Mouse (Mus musculus) limb, embryonic 12.5 days (tissue): ENCODE data around the gene Tmem265. TPM values are rescaled to one million over a fixed set of nuclear protein-coding genes. Genes with fewer than 3 reads are reported as not detected.
A peak's percentile ranks its signal among the peaks of the same experiment; 100 is the strongest.

ENCODE experiments used
- ATAC-seq: fragments of 200-750 bp; cut with Nextera tagmentation; 2 replicates; pipeline ENCODE4 v1.8.0; 2017; ENCODE audit warnings: low read depth, moderate TSS enrichment; ENCODE audit not compliant: insufficient number of reproducible peaks, insufficient read depth, low FRiP score, low TSS enrichment
- H3K27ac ChIP-seq: fragments of 300-500 bp; sonication (generic); 2 replicates; pipeline ENCODE4 v1.5.1; 2016; ENCODE audit warnings: mild to moderate bottlenecking, moderate library complexity
- H3K27me3 ChIP-seq: fragments of 300-500 bp; sonication (generic); 2 replicates; pipeline ENCODE4 v1.6.1; 2016; ENCODE audit warnings: mild to moderate bottlenecking, moderate library complexity
- H3K36me3 ChIP-seq: fragments of 300-500 bp; sonication (generic); 2 replicates; pipeline ENCODE4 v1.6.1; 2016; ENCODE audit warnings: mild to moderate bottlenecking, moderate library complexity
- H3K4me1 ChIP-seq: fragments of 300-500 bp; sonication (generic); replicated peaks from 2 replicates; pipeline ENCODE4 v1.6.1; 2016
- H3K4me2 ChIP-seq: fragments of 300-500 bp; sonication (generic); 2 replicates; pipeline ENCODE4 v1.6.1; 2016; ENCODE audit warnings: mild to moderate bottlenecking, moderate library complexity
- H3K4me3 ChIP-seq: fragments of 300-500 bp; sonication (generic); replicated peaks from 2 replicates; pipeline ENCODE4 v1.5.1; 2016; ENCODE audit warnings: mild to moderate bottlenecking
- H3K9ac ChIP-seq: fragments of 300-500 bp; sonication (generic); replicated peaks from 2 replicates; pipeline ENCODE4 v1.6.1; 2016; ENCODE audit warnings: mild to moderate bottlenecking, moderate library complexity
- H3K9me3 ChIP-seq: fragments of 300-500 bp; sonication (generic); 2 replicates; pipeline ENCODE4 v1.6.1; 2016; ENCODE audit warnings: mild to moderate bottlenecking, moderate library complexity
- WGBS: fragments of 180-500 bp; shearing (Covaris S2); methylation state at CpG from one replicate; pipeline ENCODE4 v1.1.7; 2016; 5-methylcytosine and 5-hydroxymethylcytosine counted together
- polyA plus RNA-seq: library from polyadenylated mRNA; unstranded; fragments of >200 nt; fragmentation: Nextera tagmentation; extraction: Ambion mirVana; gene quantifications from 2 replicates; pipeline ENCODE4 v1.2.1, GENCODE M21; 2016

Gene Tmem265
- 5.3 and 8.1 TPM in 2 replicates for polyA plus RNA-seq

- Histone ChIP-seq H3K27me3 (no peaks in the 10 kb centered on the region), H3K9me3 (no peaks in the 10 kb centered on the region), H3K27ac (no peak within 1 kb of the TSS), H3K4me3 (no peak within 1 kb of the TSS), H3K9ac (no peak within 1 kb of the TSS), H3K4me2 (no peak within 1 kb of the TSS), H3K36me3 (peaks cover 88% of the 10 kb centered on the region), H3K4me1 (no peaks in the 10 kb centered on the region)
- 92% methylated on average over 5 of the region's 5 CpGs for WGBS
- ATAC-seq, result no peak
Measured at GRCm38 (mm10) chr7:127561340-127561858, at the start of gene Tmem265. TSS of gene Tmem265 (plus strand) at chr7:127561390.

GRCm38 (mm10) chr7:127511808-127512230 is 49.4 kb upstream of the Tmem265 start, which contains the start of gene Srcap:
TSS of gene Srcap (plus strand) at chr7:127511983.
- Histone ChIP-seq H3K4me1 (peaks cover 15% of the 10 kb centered on the region), H3K9me3 (no peaks in the 10 kb centered on the region), H3K9ac (peak within 1 kb of the TSS; percentile 88), H3K4me2 (peak within 1 kb of the TSS; percentile 64), H3K27ac (peak within 1 kb of the TSS; percentile 97), H3K27me3 (no peaks in the 10 kb centered on the region), H3K4me3 (peak within 1 kb of the TSS; percentile 64), H3K36me3 (peaks cover 28% of the 10 kb centered on the region)
- peak; percentile 98 for ATAC-seq
- under 1% methylated on average over 37 of the region's 37 CpGs for WGBS

DNA sequence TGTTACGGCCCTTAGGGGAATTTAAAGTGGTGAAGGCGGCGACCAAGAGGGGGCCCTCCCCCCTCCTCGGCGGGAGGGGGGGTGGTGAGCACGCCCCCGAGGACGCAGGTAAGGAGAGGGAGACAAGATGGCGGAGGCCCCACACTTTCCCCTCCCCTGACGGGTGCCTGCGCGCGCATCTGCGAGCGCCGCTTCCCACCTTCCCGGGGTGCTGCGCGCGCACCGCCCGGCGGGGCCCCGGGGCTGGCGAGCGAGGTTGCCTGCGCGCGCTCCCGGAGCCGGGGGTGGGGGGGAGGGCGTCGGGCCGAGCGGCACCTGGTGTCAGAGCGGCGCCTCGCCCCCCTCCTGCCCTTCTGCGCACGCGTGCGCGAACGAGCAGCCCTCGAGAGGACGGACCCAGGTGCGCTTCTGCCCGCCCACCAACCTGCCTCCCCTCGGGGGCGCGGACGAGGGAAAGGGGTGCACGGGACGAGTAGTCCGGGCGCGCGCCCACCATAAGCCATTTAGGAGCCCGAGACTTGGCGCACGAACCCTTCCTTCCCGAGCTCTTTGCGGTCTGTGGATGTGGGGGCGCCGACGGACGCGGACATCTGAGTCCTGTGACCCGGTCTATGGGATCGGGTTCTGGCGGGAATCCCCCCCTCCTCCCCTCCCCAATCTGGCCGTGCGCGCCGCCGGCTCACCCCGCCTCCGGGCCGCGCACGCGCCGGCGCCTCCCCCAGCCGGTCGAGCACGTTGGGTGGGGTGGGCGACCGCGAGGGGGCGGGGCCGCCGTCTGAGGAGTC is 48.8 kb upstream of the Tmem265 start:
- under 1% methylated on average over 91 of the region's 93 CpGs for WGBS
- peak; percentile 82 for ATAC-seq
- H3K4me3 ChIP-seq, result peak overlapping the region; percentile 64
- H3K9ac ChIP-seq, result peak overlapping the region; percentile 88
- H3K36me3 ChIP-seq, result peaks cover 34% of the 10 kb centered on the region
- peak overlapping the region; percentile 97 for H3K27ac ChIP-seq
- no peaks in the 10 kb centered on the region for H3K27me3 ChIP-seq
- H3K4me1 ChIP-seq, result peaks cover 15% of the 10 kb centered on the region
- peak overlapping the region; percentile 64 for H3K4me2 ChIP-seq
- H3K9me3 ChIP-seq, result no peaks in the 10 kb centered on the region

- peak overlapping the region; percentile 64 for H3K4me3 ChIP-seq
- H3K4me1 ChIP-seq, result peaks cover 15% of the 10 kb centered on the region
- H3K27ac ChIP-seq, result peak overlapping the region; percentile 97
- no peaks in the 10 kb centered on the region for H3K27me3 ChIP-seq
- H3K4me2 ChIP-seq, result peak overlapping the region; percentile 64
- no peaks in the 10 kb centered on the region for H3K9me3 ChIP-seq
- H3K36me3 ChIP-seq, result peaks cover 40% of the 10 kb centered on the region
- H3K9ac ChIP-seq, result peak overlapping the region; percentile 88
- no peak for ATAC-seq
- 33% methylated on average over 8 of the region's 8 CpGs for WGBS
Measured at GRCm38 (mm10) chr7:127513016-127513390, 48.2 kb upstream of the Tmem265 start.

- Histone ChIP-seq H3K27ac (no peak overlapping the region), H3K27me3 (no peaks in the 10 kb centered on the region), H3K4me3 (peak overlapping the region; percentile 64), H3K4me2 (peak overlapping the region; percentile 64), H3K9ac (no peak overlapping the region), H3K4me1 (peaks cover 15% of the 10 kb centered on the region), H3K36me3 (peaks cover 47% of the 10 kb centered on the region), H3K9me3 (no peaks in the 10 kb centered on the region)
- ATAC-seq, result no peak
- WGBS, result 73% methylated on average over 3 of the region's 3 CpGs
Measured at GRCm38 (mm10) chr7:127513781-127514180, 47.4 kb upstream of the Tmem265 start.

DNA sequence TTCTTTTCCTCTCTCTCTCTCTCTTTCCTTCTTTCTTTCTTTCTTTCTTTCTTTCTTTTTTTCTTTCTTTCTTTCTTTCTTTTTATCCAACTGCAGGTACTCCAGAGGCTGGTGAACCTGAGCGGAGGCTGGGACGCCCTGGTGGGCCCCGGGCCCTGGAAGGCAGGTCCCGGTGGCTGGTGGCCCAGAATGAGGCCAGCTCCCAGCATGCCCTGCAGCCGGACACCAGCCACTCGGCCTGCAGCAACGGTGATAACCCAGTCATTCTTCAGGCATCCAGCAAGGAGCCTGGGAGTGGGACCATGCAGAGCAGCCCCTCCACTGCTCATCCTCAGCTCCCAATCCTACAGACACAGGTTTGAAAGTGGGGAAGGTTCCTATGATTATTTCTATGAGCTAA is 45.3 kb upstream of the Tmem265 start:
- 97% methylated on average over 7 of the region's 7 CpGs for WGBS
- ATAC-seq, result no peak
- Histone ChIP-seq H3K4me2 (no peak overlapping the region), H3K9me3 (no peaks in the 10 kb centered on the region), H3K9ac (no peak overlapping the region), H3K4me3 (no peak overlapping the region), H3K36me3 (peaks cover 65% of the 10 kb centered on the region), H3K27ac (no peak overlapping the region), H3K4me1 (peaks cover 15% of the 10 kb centered on the region), H3K27me3 (no peaks in the 10 kb centered on the region)

DNA sequence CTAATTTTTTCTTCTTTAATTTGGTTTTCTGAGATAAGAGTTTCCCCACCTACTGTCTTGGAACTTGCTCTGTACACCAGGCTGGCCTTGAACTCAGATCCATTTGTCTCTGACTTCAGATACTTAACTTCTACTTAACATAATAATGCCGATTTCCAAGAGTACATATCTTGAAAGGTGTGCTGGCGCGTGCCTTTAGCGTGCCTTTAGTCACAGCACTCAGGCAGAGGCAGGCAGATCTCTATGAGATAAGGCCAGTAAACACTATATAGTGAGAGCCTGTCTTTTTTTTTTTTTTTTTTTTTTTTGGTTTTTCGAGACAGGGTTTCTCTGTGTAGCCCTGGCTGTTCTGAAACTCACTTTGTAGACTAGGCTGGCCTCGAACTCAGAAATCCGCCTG is 44.8 kb upstream of the Tmem265 start:
- H3K36me3 ChIP-seq, result peaks cover 70% of the 10 kb centered on the region
- 97% methylated on average over 6 of the region's 7 CpGs for WGBS

DNA sequence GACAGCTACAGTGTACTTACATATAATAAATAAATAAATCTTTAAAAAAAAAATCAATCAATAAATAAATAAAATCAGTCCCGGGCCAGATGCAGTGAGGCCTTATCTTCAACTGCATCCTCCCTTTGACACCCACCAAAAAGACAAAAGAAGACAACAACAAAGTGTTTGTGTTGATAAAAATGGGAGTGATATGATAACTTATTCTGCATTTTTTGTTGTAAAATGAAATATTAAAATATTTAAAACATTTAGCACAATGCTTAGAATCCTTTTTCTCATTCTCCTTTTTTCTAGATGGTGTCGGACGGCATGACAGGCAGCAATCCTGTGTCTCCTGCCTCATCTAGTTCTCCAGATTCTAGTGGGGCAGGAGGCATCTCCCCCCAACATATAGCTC is 41.9 kb upstream of the Tmem265 start, which contains the start of gene Gm42715:
Gene Gm42715 (plus strand): TSS at position 301 of the 400 bp plus-strand sequence.
- 93% methylated on average over 3 of the region's 3 CpGs for WGBS
- no peak within 1 kb of the TSS for H3K9ac ChIP-seq
- no peak for ATAC-seq
- no peak within 1 kb of the TSS for H3K4me3 ChIP-seq
- no peak within 1 kb of the TSS for H3K4me2 ChIP-seq
- H3K9me3 ChIP-seq, result no peaks in the 10 kb centered on the region
- peaks cover 91% of the 10 kb centered on the region for H3K36me3 ChIP-seq
- H3K4me1 ChIP-seq, result no peaks in the 10 kb centered on the region
- H3K27ac ChIP-seq, result no peak within 1 kb of the TSS
- H3K27me3 ChIP-seq, result no peaks in the 10 kb centered on the region

More for the DNA sequence above, 44.8 kb upstream of the Tmem265 start:
- peaks cover 11% of the 10 kb centered on the region for H3K4me1 ChIP-seq
- no peaks in the 10 kb centered on the region for H3K27me3 ChIP-seq
- H3K9me3 ChIP-seq, result no peaks in the 10 kb centered on the region
- H3K9ac ChIP-seq, result no peak overlapping the region
- no peak overlapping the region for H3K4me2 ChIP-seq
- no peak overlapping the region for H3K4me3 ChIP-seq
- no peak for ATAC-seq
- H3K27ac ChIP-seq, result no peak overlapping the region

GRCm38 (mm10) chr7:127541671-127542070 is 19.5 kb upstream of the Tmem265 start:
- 94% methylated on average over 3 of the region's 3 CpGs for WGBS
- Histone ChIP-seq H3K4me1 (no peaks in the 10 kb centered on the region), H3K36me3 (peaks cover 95% of the 10 kb centered on the region), H3K4me3 (no peak overlapping the region), H3K27ac (no peak overlapping the region), H3K27me3 (no peaks in the 10 kb centered on the region), H3K9ac (no peak overlapping the region), H3K4me2 (no peak overlapping the region), H3K9me3 (no peaks in the 10 kb centered on the region)
- ATAC-seq, result no peak

DNA sequence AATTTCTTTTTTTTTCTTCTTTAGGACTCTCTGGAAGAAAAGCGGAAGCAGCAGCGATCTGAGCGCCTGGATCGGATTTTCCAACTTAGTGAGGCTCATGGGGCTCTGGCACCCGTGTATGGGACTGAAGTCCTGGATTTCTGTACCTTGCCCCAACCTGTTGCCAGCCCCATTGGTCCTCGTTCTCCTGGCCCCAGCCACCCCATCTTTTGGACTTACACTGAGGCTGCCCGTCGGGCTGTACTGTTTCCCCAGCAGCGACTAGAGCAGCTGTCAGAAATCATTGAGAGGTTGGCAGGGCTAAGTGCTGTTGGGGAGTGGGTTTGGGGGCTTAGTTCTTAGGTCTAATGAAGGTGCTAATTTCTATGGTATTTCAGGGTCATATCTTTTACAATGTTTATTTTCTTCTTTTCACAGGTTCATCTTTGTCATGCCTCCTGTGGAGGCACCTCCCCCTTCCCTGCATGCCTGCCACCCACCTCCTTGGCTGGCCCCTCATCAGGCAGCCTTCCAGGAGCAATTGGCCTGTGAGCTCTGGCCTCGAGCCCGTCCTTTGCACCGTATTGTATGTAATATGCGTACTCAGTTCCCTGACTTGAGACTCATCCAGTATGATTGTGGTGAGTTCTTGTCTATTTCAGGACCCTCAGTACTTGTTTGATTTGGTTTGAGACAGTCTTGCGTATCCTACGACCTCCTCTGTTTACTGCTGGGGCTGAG is 11.9 kb upstream of the Tmem265 start:
- ATAC-seq, result no peak
- no peak overlapping the region for H3K4me3 ChIP-seq
- no peak overlapping the region for H3K27ac ChIP-seq
- no peak overlapping the region for H3K4me2 ChIP-seq
- H3K4me1 ChIP-seq, result no peaks in the 10 kb centered on the region
- WGBS, result 89% methylated on average over 15 of the region's 15 CpGs
- H3K27me3 ChIP-seq, result no peaks in the 10 kb centered on the region
- no peaks in the 10 kb centered on the region for H3K9me3 ChIP-seq
- H3K9ac ChIP-seq, result no peak overlapping the region
- H3K36me3 ChIP-seq, result peaks cover 85% of the 10 kb centered on the region

- H3K9ac ChIP-seq, result no peak overlapping the region
- no peak overlapping the region for H3K4me2 ChIP-seq
- no peaks in the 10 kb centered on the region for H3K9me3 ChIP-seq
- H3K36me3 ChIP-seq, result peaks cover 86% of the 10 kb centered on the region
- H3K27me3 ChIP-seq, result no peaks in the 10 kb centered on the region
- no peak overlapping the region for H3K27ac ChIP-seq
- no peak overlapping the region for H3K4me3 ChIP-seq
- 95% methylated on average over 8 of the region's 8 CpGs for WGBS
- no peaks in the 10 kb centered on the region for H3K4me1 ChIP-seq
- ATAC-seq, result no peak
Measured at GRCm38 (mm10) chr7:127551558-127551957, 9.6 kb upstream of the Tmem265 start.
